Mouse (Mus musculus) liver, embryonic 14.5 days (tissue): ENCODE results near the gene Iqschfp.
A peak's percentile ranks its signal among the peaks of the same experiment; 100 is the strongest.

Experiments
- CTCF ChIP-seq: IDR thresholded peaks from 2 replicates; pipeline ENCODE4 v1.5.1; 2016; ENCODE audit warnings: antibody characterized with exemption, low read depth, control low read depth
- EP300 ChIP-seq: IDR thresholded peaks from 2 replicates; pipeline ENCODE4 v1.6.1; 2016; ENCODE audit warnings: antibody characterized with exemption, low read depth

DNA sequence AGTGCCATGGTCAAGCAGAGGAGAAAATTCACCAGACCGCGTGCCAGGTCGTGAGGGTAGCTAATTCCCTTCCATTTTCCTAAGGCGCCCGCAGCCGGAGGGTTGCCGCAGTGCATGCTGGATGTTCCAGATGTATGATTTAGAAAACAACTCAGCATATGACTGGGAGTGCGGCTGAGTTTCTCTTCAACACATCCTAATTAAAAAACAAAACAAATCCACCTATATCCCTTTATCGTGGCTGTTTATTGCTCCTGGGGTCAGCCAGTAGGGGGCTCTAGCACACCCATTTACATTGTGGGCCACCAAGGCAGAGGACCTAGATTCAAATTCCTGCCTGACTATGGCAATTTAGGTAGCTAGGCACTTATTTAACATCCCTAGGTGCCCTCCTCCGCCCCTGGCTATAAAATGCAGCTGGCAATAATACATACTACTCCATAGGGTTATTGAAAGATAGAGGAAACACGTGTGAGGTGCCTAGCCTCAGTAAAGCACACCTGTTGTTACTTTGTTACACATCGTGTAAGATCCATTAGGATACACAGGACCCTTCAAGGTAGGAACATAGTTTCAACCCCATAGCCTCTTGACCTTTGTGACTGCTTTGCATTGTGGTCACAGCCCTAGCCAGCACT is 690.2 kb downstream of the Iqschfp start:
- TF ChIP-seq CTCF (peak; percentile 48), EP300 (no peak)
